Mouse (Mus musculus) heart, postnatal 0 days (tissue): Measurements from ENCODE around the gene Eif4g3.

Source experiments
- CTCF ChIP-seq: IDR thresholded peaks from 2 replicates; pipeline ENCODE4 v1.5.1; 2016; ENCODE audit warnings: antibody characterized with exemption, control low read depth, low read depth
- EP300 ChIP-seq: IDR thresholded peaks from 2 replicates; pipeline ENCODE4 v1.6.1; 2016; ENCODE audit warnings: antibody characterized with exemption, low read depth

DNA sequence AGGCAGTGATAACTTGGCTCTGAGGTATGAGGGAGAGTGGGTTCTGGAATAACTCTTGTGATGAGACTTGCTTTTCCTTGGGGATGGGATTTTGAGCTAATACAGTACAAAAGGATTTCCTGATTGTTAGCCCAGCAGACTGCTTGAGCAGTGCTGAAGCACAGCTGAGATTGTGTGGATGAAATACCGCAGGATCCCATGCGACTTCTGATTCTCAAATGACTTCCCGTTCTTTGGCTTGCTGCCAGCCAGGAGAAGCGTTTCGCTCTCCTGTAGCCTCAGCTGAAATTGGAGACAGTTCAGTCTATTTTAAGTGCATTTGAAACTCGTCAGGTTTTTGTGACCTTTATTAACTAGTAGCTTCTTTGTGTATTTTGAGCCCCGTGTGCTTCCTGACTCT lies 7.9 kb downstream of the Eif4g3 start:
- TF ChIP-seq CTCF (no peak), EP300 (no peak)
